ENCODE assay signal across 9 mouse cellular contexts in genomic region chr16:11532592-11532991, GRCm38 (mm10).
A peak's percentile ranks its signal among the peaks of the same experiment; 100 is the strongest.
DNase-seq lines count a peak whose midpoint lies in the region; ATAC-seq lines count a peak whose summit lies in the region.
"Had no signal": no experiment of that assay in that cellular context is flagged by ENCODE, and none has a peak within 500 bp of the region (broad histone marks: within the 10 kb centered on the region; RNA-seq: fewer than 3 reads in every experiment).

No protein-coding gene starts in this region.

- no peaks in the 10 kb centered on the region for H3K27me3 ChIP-seq in hindbrain, embryonic 10.5 days (ENCODE audit: insufficient read depth, poor library complexity, severe bottlenecking)
- H3K27me3 ChIP-seq in hindbrain, embryonic 13.5 days = no peaks in the 10 kb centered on the region
- H3K27me3 ChIP-seq in stomach, embryonic 14.5 days (ENCODE audit: control insufficient read depth, insufficient read depth, low read length) = no peaks in the 10 kb centered on the region
- H3K27me3 ChIP-seq: lung, embryonic 15.5 days had no signal

- no peak for ATAC-seq in hindbrain, embryonic 13.5 days (ENCODE audit: low FRiP score)
- peak; percentile 89 for ATAC-seq in cerebellum, adult (ENCODE audit: insufficient number of reproducible peaks, low FRiP score, low TSS enrichment)
- peak; percentile 80; the same call in 1 of the 2 replicates for ATAC-seq in stomach, embryonic 14.5 days (ENCODE audit: insufficient number of reproducible peaks, insufficient read depth, low FRiP score, low read depth)
- ATAC-seq in monocyte, adult 5-6 weeks (replicated peaks; ENCODE audit: insufficient number of reproducible peaks, low FRiP score, low TSS enrichment, poor library complexity, severe bottlenecking) = no peak

- no peak overlapping the region for H3K4me3 ChIP-seq in hindbrain, embryonic 10.5 days
- no peak overlapping the region for H3K4me3 ChIP-seq in hindbrain, embryonic 13.5 days
- H3K4me3 ChIP-seq in stomach, embryonic 14.5 days (ENCODE audit: low read depth, low read length) = no peak overlapping the region
- H3K4me3 ChIP-seq: lung, embryonic 15.5 days had no signal

- H3K4me1 ChIP-seq in hindbrain, embryonic 10.5 days (replicated peaks) = peaks cover 20% of the 10 kb centered on the region
- H3K4me1 ChIP-seq in hindbrain, embryonic 13.5 days (replicated peaks) = peaks cover 14% of the 10 kb centered on the region
- H3K4me1 ChIP-seq in stomach, embryonic 14.5 days (ENCODE audit: control insufficient read depth, insufficient read depth, low read length) = no peaks in the 10 kb centered on the region
- H3K4me1 ChIP-seq: lung, embryonic 15.5 days had no signal

- H3K4me2 ChIP-seq in hindbrain, embryonic 13.5 days = no peak overlapping the region
- H3K4me2 ChIP-seq in stomach, embryonic 14.5 days (replicated peaks; ENCODE audit: low read depth, low read length) = no peak overlapping the region
- H3K4me2 ChIP-seq: lung, embryonic 15.5 days had no signal

- no peaks in the 10 kb centered on the region for H3K9me3 ChIP-seq in hindbrain, embryonic 10.5 days
- H3K9me3 ChIP-seq in hindbrain, embryonic 13.5 days = no peaks in the 10 kb centered on the region
- H3K9me3 ChIP-seq in stomach, embryonic 14.5 days (ENCODE audit: control insufficient read depth, low read depth, low read length) = no peaks in the 10 kb centered on the region
- H3K9me3 ChIP-seq: lung, embryonic 15.5 days had no signal

- intact Hi-C loops in heart, postnatal 36 days (cut with DNase I) = no loop called here
- intact Hi-C loops in left cerebral cortex, postnatal 14 days (cut with DNase I) = no loop called here

- no peak overlapping the region for H3K9ac ChIP-seq in hindbrain, embryonic 13.5 days
- no peak overlapping the region for H3K9ac ChIP-seq in stomach, embryonic 14.5 days (replicated peaks; ENCODE audit: low read depth, low read length)
- H3K9ac ChIP-seq: lung, embryonic 15.5 days had no signal

- H3K36me3 ChIP-seq in hindbrain, embryonic 10.5 days = no peaks in the 10 kb centered on the region
- H3K36me3 ChIP-seq in hindbrain, embryonic 13.5 days = no peaks in the 10 kb centered on the region
- H3K36me3 ChIP-seq in stomach, embryonic 14.5 days (ENCODE audit: control insufficient read depth, insufficient read depth, low read length) = no peaks in the 10 kb centered on the region
- H3K36me3 ChIP-seq: lung, embryonic 15.5 days had no signal

- WGBS in hindbrain, embryonic 10.5 days = 82% methylated on average over 8 of the region's 8 CpGs
- 81% methylated on average over 8 of the region's 8 CpGs for WGBS in hindbrain, embryonic 13.5 days
- WGBS in stomach, embryonic 14.5 days = 57% methylated on average over 8 of the region's 8 CpGs

- no peak overlapping the region for H3K27ac ChIP-seq in hindbrain, embryonic 10.5 days
- no peak overlapping the region for H3K27ac ChIP-seq in hindbrain, embryonic 13.5 days
- H3K27ac ChIP-seq in stomach, embryonic 14.5 days (ENCODE audit: low read length) = no peak overlapping the region
- H3K27ac ChIP-seq: lung, embryonic 15.5 days had no signal

- DNase-seq in hindbrain, embryonic 10.5 days (ENCODE audit: low spot score) = peak; percentile 12
- DNase-seq in forelimb bud, embryonic 11.5 days (ENCODE audit: low read depth, low spot score) = peak; percentile 45
- DNase-seq in heart, postnatal 36 days = peak; percentile 61 to 65
- peak; percentile 54 to 61 for DNase-seq in left cerebral cortex, postnatal 14 days (ENCODE audit: low spot score in 2 of 2)

Comparison
In these comparisons a context has a peak if more than half of its experiments do, and no peak if none do; other contexts are left out.
1. DNase-seq: peak in every context shown above with its lines; median percentile 63 in heart, postnatal 36 days; 58 in left cerebral cortex, postnatal 14 days; 45 in forelimb bud, embryonic 11.5 days; 12 in hindbrain, embryonic 10.5 days.
2. ATAC-seq: peak in cerebellum, adult (single experiment) and stomach, embryonic 14.5 days (single experiment); none in hindbrain, embryonic 13.5 days (single experiment) and monocyte, adult 5-6 weeks (single experiment).